In the genomic region with DNA sequence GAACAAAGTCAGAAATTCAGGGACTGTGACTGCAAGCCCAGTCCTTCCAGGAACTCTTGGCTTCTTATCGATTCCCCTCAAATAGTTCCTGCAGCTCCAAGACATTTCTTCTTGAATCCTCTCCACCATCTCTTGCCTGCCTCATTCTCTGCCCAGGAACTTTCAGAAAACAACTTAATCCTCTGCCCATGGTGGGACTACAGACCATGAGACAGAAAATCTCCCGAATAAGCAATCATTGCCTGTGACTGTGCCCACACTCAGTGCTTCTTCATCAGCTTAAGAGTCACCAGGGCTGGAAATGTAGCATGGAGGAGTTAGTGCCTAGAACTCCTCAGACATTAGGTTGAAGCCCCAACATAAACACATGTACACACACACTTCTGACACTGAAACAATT, we compare ENCODE assay signal across 34 mouse cellular contexts.
"Had no signal": no experiment of that assay in that cellular context is flagged by ENCODE, and none has a peak within 500 bp of the region (broad histone marks: within the 10 kb centered on the region; RNA-seq: fewer than 3 reads in every experiment).

No protein-coding gene starts in this region.

- H3K27me3 ChIP-seq: hindbrain, embryonic 12.5 days; hindbrain, embryonic 13.5 days; hindbrain, embryonic 15.5 days; intestine, embryonic 15.5 days; kidney, embryonic 15.5 days had no signal

- H3K4me1 ChIP-seq: hindbrain, embryonic 10.5 days; hindbrain, embryonic 12.5 days; hindbrain, embryonic 13.5 days; hindbrain, embryonic 15.5 days; intestine, embryonic 15.5 days had no signal

- H3K27ac ChIP-seq: heart, embryonic 10.5 days; heart, embryonic 13.5 days; heart, embryonic 15.5 days; hindbrain, embryonic 10.5 days; hindbrain, embryonic 12.5 days; hindbrain, embryonic 13.5 days; hindbrain, embryonic 14.5 days; hindbrain, embryonic 15.5 days; hindbrain, postnatal 0 days; intestine, embryonic 15.5 days; kidney, embryonic 15.5 days; kidney, postnatal 0 days; layer of hippocampus, adult 2 months had no signal

- H3K36me3 ChIP-seq: heart, embryonic 10.5 days; heart, embryonic 12.5 days; heart, embryonic 13.5 days; heart, embryonic 15.5 days; hindbrain, embryonic 10.5 days; hindbrain, embryonic 12.5 days; hindbrain, embryonic 13.5 days; hindbrain, embryonic 15.5 days; intestine, embryonic 15.5 days; kidney, embryonic 15.5 days had no signal

- H3K9me3 ChIP-seq: heart, embryonic 10.5 days; heart, embryonic 12.5 days; heart, embryonic 13.5 days; heart, embryonic 15.5 days; hindbrain, embryonic 10.5 days; hindbrain, embryonic 12.5 days; hindbrain, embryonic 13.5 days; hindbrain, embryonic 15.5 days; intestine, embryonic 15.5 days; kidney, embryonic 15.5 days had no signal

- H3K4me3 ChIP-seq: heart, embryonic 10.5 days; heart, embryonic 12.5 days; heart, embryonic 13.5 days; heart, embryonic 15.5 days; hindbrain, embryonic 10.5 days; hindbrain, embryonic 12.5 days; hindbrain, embryonic 13.5 days; hindbrain, embryonic 15.5 days; intestine, embryonic 15.5 days; kidney, embryonic 15.5 days; layer of hippocampus, adult 2 months had no signal

- DNase-seq: heart, postnatal 14 days; heart, postnatal 36 days; heart, postnatal 4 days; kidney, adult 11 months; kidney, adult 18-20 months; kidney, adult 2 months; kidney, adult 8-10 months; kidney, adult 9 months; kidney, postnatal 10 days; kidney, postnatal 14 days; kidney, postnatal 25 days; kidney, postnatal 36 days; kidney, postnatal 4 days; layer of hippocampus, adult 9-11 months; layer of hippocampus, postnatal 36 days had no signal

- H3K9ac ChIP-seq: heart, embryonic 12.5 days; heart, embryonic 13.5 days; heart, embryonic 15.5 days; hindbrain, embryonic 12.5 days; hindbrain, embryonic 13.5 days; hindbrain, embryonic 14.5 days; hindbrain, embryonic 15.5 days; intestine, embryonic 15.5 days; kidney, embryonic 15.5 days had no signal

- H3K4me2 ChIP-seq: heart, embryonic 11.5 days; heart, embryonic 12.5 days; heart, embryonic 13.5 days; heart, embryonic 15.5 days; hindbrain, embryonic 12.5 days; hindbrain, embryonic 13.5 days; hindbrain, embryonic 14.5 days; hindbrain, embryonic 15.5 days; intestine, embryonic 15.5 days; kidney, embryonic 15.5 days had no signal

- ATAC-seq: hindbrain, embryonic 16.5 days; hindbrain, postnatal 0 days; inflammation-experienced regulatory T-cells, adult 6 months; intestine, embryonic 15.5 days; intestine, embryonic 16.5 days; intestine, postnatal 0 days had no signal
